Comparison of ENCODE assay signal across 21 mouse cellular contexts in the genomic region with DNA sequence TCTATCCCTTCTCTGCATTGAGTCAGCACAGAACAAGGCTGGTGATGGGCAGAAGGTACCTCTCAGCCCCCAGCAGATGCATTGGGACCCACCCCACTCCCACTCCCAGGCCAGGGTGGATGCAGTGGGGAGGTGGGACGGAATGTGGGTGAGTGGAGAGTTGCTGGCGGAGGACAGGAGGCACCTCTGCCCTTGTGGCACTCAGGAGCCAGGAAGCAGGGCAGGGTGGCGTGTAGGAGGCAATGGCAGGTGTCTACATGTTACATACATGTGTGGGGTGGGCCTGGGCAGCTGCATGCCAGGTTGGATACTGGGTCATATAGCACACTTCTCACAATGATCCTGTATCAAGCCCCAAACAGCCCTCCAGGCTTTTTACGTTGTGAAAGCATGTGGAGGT.
"Had no signal": no experiment of that assay in that cellular context is flagged by ENCODE, and none has a peak within 500 bp of the region (broad histone marks: within the 10 kb centered on the region; RNA-seq: fewer than 3 reads in every experiment).

No protein-coding gene starts in this region.

- H3K27me3 ChIP-seq: liver, embryonic 15.5 days; lung, embryonic 15.5 days; megakaryocyte, embryonic 14.5 days; midbrain, embryonic 13.5 days; midbrain, embryonic 15.5 days; neural tube, embryonic 13.5 days; neural tube, embryonic 15.5 days had no signal

- H3K9me3 ChIP-seq: liver, embryonic 15.5 days; lung, embryonic 15.5 days; megakaryocyte, embryonic 14.5 days; midbrain, embryonic 13.5 days; midbrain, embryonic 15.5 days; neural tube, embryonic 13.5 days; neural tube, embryonic 15.5 days had no signal

- ATAC-seq: liver, postnatal 0 days; lung, postnatal 0 days; midbrain, embryonic 13.5 days; midbrain, embryonic 15.5 days had no signal

- H3K4me1 ChIP-seq: liver, embryonic 15.5 days; lung, embryonic 15.5 days; midbrain, embryonic 13.5 days; midbrain, embryonic 15.5 days; neural tube, embryonic 13.5 days; neural tube, embryonic 15.5 days had no signal

- H3K27ac ChIP-seq: liver, embryonic 15.5 days; lung, embryonic 15.5 days; macrophage; midbrain, embryonic 13.5 days; midbrain, embryonic 15.5 days; neural tube, embryonic 13.5 days; neural tube, embryonic 15.5 days had no signal

- H3K4me2 ChIP-seq: liver, embryonic 15.5 days; lung, embryonic 15.5 days; midbrain, embryonic 11.5 days; midbrain, embryonic 13.5 days; midbrain, embryonic 15.5 days; neural tube, embryonic 13.5 days; neural tube, embryonic 15.5 days had no signal

- H3K9ac ChIP-seq: liver, embryonic 15.5 days; liver, postnatal 0 days; lung, embryonic 15.5 days; midbrain, embryonic 13.5 days; midbrain, embryonic 15.5 days; neural tube, embryonic 13.5 days; neural tube, embryonic 15.5 days had no signal

- DNase-seq: liver, postnatal 0 days; lung, adult 2 months; lung, postnatal 14 days; lung, postnatal 36 days; retina, postnatal 1 day; right cerebral cortex, adult 18-20 months; right cerebral cortex, postnatal 25 days; right cerebral cortex, postnatal 4 days; spleen, adult 18-20 months; thymus, adult 2 months; thymus, postnatal 36 days had no signal

- H3K4me3 ChIP-seq: liver, embryonic 15.5 days; lung, embryonic 15.5 days; megakaryocyte, embryonic 14.5 days; midbrain, embryonic 13.5 days; midbrain, embryonic 15.5 days; neural tube, embryonic 13.5 days; neural tube, embryonic 15.5 days had no signal
